Mouse (Mus musculus) cerebellum, adult 2 months (tissue): ENCODE data around the gene Anks1b. TPM values are rescaled to one million over a fixed set of nuclear protein-coding genes. Genes with fewer than 3 reads are reported as not detected.

Source experiments
- DNase-seq, 2 experiments: peaks; one replicate each; pipeline ENCODE4 v3.0.0; 2021
- H3K27ac ChIP-seq: fragments of 200-500 bp; 2 replicates; pipeline ENCODE4 v1.5.1; 2012; ENCODE audit warnings: low read length, control low read depth, inconsistent platforms; ENCODE audit not compliant: insufficient read depth
- H3K27me3 ChIP-seq: fragments of 200-500 bp; 2 replicates; pipeline ENCODE4 v1.6.1; 2012; ENCODE audit warnings: inconsistent platforms, mild to moderate bottlenecking, low read length, moderate library complexity; ENCODE audit not compliant: control insufficient read depth, insufficient read depth
- H3K4me1 ChIP-seq: fragments of 200-500 bp; 2 replicates; pipeline ENCODE4 v1.6.1; 2011; ENCODE audit warnings: low read length; ENCODE audit not compliant: control insufficient read depth, insufficient read depth
- H3K4me3 ChIP-seq: fragments of 200-500 bp; replicated peaks from 2 replicates; pipeline ENCODE3; 2011; ENCODE audit warnings: mild to moderate bottlenecking, low read depth, low read length, control low read depth; ENCODE audit not compliant: insufficient read depth
- CTCF ChIP-seq: fragments of 200-500 bp; IDR thresholded peaks from 2 replicates; pipeline ENCODE4 v1.5.1; 2011; ENCODE audit warnings: low read depth, mild to moderate bottlenecking, control low read depth, low read length, moderate library complexity, borderline replicate concordance; ENCODE audit not compliant: insufficient read depth
- POLR2A ChIP-seq: fragments of 200-500 bp; IDR thresholded peaks from 2 replicates; pipeline ENCODE4 v1.6.1; 2011; ENCODE audit warnings: low read length, control low read depth, borderline replicate concordance; ENCODE audit not compliant: insufficient read depth
- WGBS: fragments of 180-500 bp; shearing (Covaris S2); methylation state at CpG from one replicate; pipeline ENCODE4 v1.1.7; 2018; 5-methylcytosine and 5-hydroxymethylcytosine counted together
- polyA plus RNA-seq: library from polyadenylated mRNA; depleted of rRNA; stranded (reverse); fragments of >200 nt; gene quantifications from 2 replicates; pipeline ENCODE4 v1.2.3, GENCODE M21; 2012

Gene Anks1b
- polyA plus RNA-seq, 1 experiment, result 162 TPM

DNA sequence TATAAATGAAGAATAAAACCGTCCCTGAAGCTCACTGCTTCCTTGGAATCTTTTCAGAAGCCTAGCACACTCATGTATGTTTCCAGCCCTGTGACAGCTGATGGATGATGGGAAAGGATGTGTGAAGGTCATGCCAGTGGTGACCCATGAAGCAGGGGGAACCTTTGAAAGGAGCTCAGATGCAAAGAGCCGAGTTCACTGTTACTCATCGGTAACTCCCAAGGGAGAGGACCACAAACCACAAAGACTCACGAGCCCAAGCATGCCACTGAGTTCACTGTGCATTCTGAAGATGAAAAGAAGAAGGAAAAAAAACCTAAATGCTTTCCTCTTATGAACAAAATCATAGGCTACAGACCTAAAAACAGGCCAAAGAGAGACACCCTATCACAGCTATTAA is 859.5 kb downstream of the Anks1b start:
- Histone ChIP-seq H3K27ac (no peak overlapping the region), H3K4me1 (peaks cover 7% of the 10 kb centered on the region), H3K27me3 (no peaks in the 10 kb centered on the region), H3K4me3 (no peak overlapping the region)
- no peak for DNase-seq
- 82% methylated on average over 4 of the region's 4 CpGs for WGBS
- TF ChIP-seq CTCF, result no peak
- no peak for TF ChIP-seq POLR2A

DNA sequence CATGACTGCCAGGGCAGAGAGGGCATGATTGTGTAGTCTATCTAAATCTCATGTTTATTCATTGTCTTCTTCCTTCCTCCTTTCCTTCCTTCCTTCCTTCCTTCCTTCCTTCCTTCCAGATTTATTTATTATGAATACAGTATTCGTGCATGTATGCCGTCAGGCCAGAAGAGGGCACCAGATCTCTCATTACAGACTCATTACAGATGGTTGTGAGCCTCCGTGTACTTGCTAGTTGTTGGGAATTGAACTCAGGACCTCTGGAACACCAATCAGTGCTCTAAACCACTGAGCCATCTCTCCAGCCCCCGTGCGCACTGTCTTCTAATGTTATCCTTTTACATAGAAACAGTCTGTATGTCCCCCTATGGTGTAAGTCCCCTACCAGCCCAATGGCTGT is 860.3 kb downstream of the Anks1b start:
- DNase-seq, result peak; percentile 52 to 53
- H3K4me3 ChIP-seq, result no peak overlapping the region
- no peak overlapping the region for H3K27ac ChIP-seq
- H3K27me3 ChIP-seq, result no peaks in the 10 kb centered on the region
- TF ChIP-seq POLR2A (no peak), CTCF (peak; percentile 54; the same call in 1 of the 2 replicates)
- peaks cover 7% of the 10 kb centered on the region for H3K4me1 ChIP-seq
- WGBS, result 32% methylated on average over 5 of the region's 5 CpGs

- 0 out of 2 replicates have a peak, but pooled peaks cover under 1% of the 10 kb centered on the region for H3K4me1 ChIP-seq
- H3K27ac ChIP-seq, result no peak overlapping the region
- WGBS, result 49% methylated on average over 2 of the region's 2 CpGs
- no peak for TF ChIP-seq CTCF
- no peak for TF ChIP-seq POLR2A
- H3K27me3 ChIP-seq, result no peaks in the 10 kb centered on the region
- DNase-seq, result no peak
- no peak overlapping the region for H3K4me3 ChIP-seq
Observed at GRCm38 (mm10) chr10:90738475-90738874, 865.2 kb downstream of the Anks1b start.

DNA sequence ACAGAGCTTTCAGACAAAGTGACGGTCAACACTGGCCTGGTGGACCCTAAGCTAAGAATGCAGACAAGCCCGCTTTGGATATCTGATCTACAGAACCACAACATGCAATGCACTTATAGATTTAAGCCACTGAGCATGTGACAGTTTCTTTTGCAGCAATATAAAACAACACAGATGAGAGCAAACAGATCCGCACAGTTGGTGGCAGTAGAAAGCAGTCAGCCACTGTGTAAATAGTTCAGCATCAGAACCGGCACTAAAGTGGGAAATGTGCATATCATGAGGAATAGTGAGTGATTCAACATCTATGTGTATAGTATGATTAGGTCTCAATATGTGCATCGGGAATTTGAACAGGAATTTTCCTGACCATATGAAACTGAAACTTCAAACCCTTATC is 867.6 kb downstream of the Anks1b start:
- Histone ChIP-seq H3K27ac (no peak overlapping the region), H3K4me1 (no peaks in the 10 kb centered on the region), H3K27me3 (no peaks in the 10 kb centered on the region), H3K4me3 (no peak overlapping the region)
- TF ChIP-seq CTCF (no peak), POLR2A (no peak)
- 87% methylated on average over 5 of the region's 5 CpGs for WGBS
- no peak for DNase-seq

GRCm38 (mm10) chr10:90751889-90752288 is 878.6 kb downstream of the Anks1b start:
- 80% methylated on average over 5 of the region's 5 CpGs for WGBS
- H3K27ac ChIP-seq, result no peak overlapping the region
- H3K27me3 ChIP-seq, result no peaks in the 10 kb centered on the region
- DNase-seq, result no peak
- H3K4me1 ChIP-seq, result peaks cover 6% of the 10 kb centered on the region
- TF ChIP-seq POLR2A (no peak), CTCF (no peak)
- H3K4me3 ChIP-seq, result no peak overlapping the region

GRCm38 (mm10) chr10:90753106-90753505 is 879.8 kb downstream of the Anks1b start:
- DNase-seq, result peak; percentile 67 to 85
- WGBS, result 5% methylated on average over 9 of the region's 9 CpGs
- H3K4me1 ChIP-seq, result peaks cover 6% of the 10 kb centered on the region
- TF ChIP-seq CTCF (no peak), POLR2A (no peak)
- peak overlapping the region; percentile 47 for H3K27ac ChIP-seq
- H3K27me3 ChIP-seq, result no peaks in the 10 kb centered on the region
- no peak overlapping the region for H3K4me3 ChIP-seq

GRCm38 (mm10) chr10:90757773-90758172 is 884.5 kb downstream of the Anks1b start:
- TF ChIP-seq POLR2A, result no peak
- no peak for TF ChIP-seq CTCF
- DNase-seq, result no peak
- WGBS, result 95% methylated on average over 4 of the region's 4 CpGs
- Histone ChIP-seq H3K4me3 (no peak overlapping the region), H3K27ac (no peak overlapping the region), H3K4me1 (peaks cover 13% of the 10 kb centered on the region), H3K27me3 (no peaks in the 10 kb centered on the region)

- H3K4me1 ChIP-seq, result peaks cover 8% of the 10 kb centered on the region
- no peak for DNase-seq
- no peak overlapping the region for H3K27ac ChIP-seq
- H3K4me3 ChIP-seq, result no peak overlapping the region
- TF ChIP-seq CTCF, result no peak
- no peak for TF ChIP-seq POLR2A
- no peaks in the 10 kb centered on the region for H3K27me3 ChIP-seq
- WGBS, result 63% methylated on average over 5 of the region's 5 CpGs
Observed at GRCm38 (mm10) chr10:90759929-90760328, 886.6 kb downstream of the Anks1b start.
